Mouse (Mus musculus) neural tube, embryonic 15.5 days (tissue): Measurements from ENCODE around the gene Myh7. TPM values are rescaled to one million over a fixed set of nuclear protein-coding genes. Genes with fewer than 3 reads are reported as not detected.
"Not testable (repeated sequence)": the region's sequence is repeated elsewhere in the genome, so short reads cannot be mapped to it uniquely, and the experiment has no call there.

ENCODE experiments used
- ATAC-seq: fragments of 200-750 bp; cut with Nextera tagmentation; 2 replicates; pipeline ENCODE4 v1.8.0; 2017; ENCODE audit warnings: mild to moderate bottlenecking, moderate TSS enrichment, moderate library complexity; ENCODE audit not compliant: low FRiP score
- H3K27ac ChIP-seq: fragments of 300-500 bp; sonication (generic); replicated peaks from 2 replicates; pipeline ENCODE4 v1.5.1; 2015; ENCODE audit warnings: mild to moderate bottlenecking, inconsistent platforms
- H3K27me3 ChIP-seq: fragments of 300-500 bp; sonication (generic); replicated peaks from 2 replicates; pipeline ENCODE4 v1.6.1; 2015; ENCODE audit warnings: inconsistent platforms
- H3K36me3 ChIP-seq: fragments of 300-500 bp; sonication (generic); 2 replicates; pipeline ENCODE4 v1.6.1; 2015; ENCODE audit warnings: inconsistent platforms
- H3K4me1 ChIP-seq: fragments of 300-500 bp; sonication (generic); 2 replicates; pipeline ENCODE4 v1.6.1; 2015; ENCODE audit warnings: inconsistent platforms
- H3K4me2 ChIP-seq: fragments of 300-500 bp; sonication (generic); 2 replicates; pipeline ENCODE4 v1.6.1; 2015; ENCODE audit warnings: inconsistent platforms, mild to moderate bottlenecking, moderate library complexity
- H3K4me3 ChIP-seq: fragments of 300-500 bp; sonication (generic); replicated peaks from 2 replicates; pipeline ENCODE4 v1.5.1; 2015; ENCODE audit warnings: mild to moderate bottlenecking, inconsistent platforms
- H3K9ac ChIP-seq: fragments of 300-500 bp; sonication (generic); replicated peaks from 2 replicates; pipeline ENCODE4 v1.6.1; 2015; ENCODE audit warnings: mild to moderate bottlenecking, inconsistent platforms
- H3K9me3 ChIP-seq: fragments of 300-500 bp; sonication (generic); replicated peaks from 2 replicates; pipeline ENCODE4 v1.6.1; 2016; ENCODE audit warnings: inconsistent platforms
- WGBS: fragments of 180-500 bp; shearing (Covaris S2); methylation state at CpG from one replicate; pipeline ENCODE4 v1.1.7; 2015; ENCODE audit warnings: mixed read lengths; 5-methylcytosine and 5-hydroxymethylcytosine counted together
- polyA plus RNA-seq: library from polyadenylated mRNA; unstranded; fragments of >200 nt; fragmentation: Nextera tagmentation; extraction: Ambion mirVana; gene quantifications from 2 replicates; pipeline ENCODE4 v1.2.1, GENCODE M21; 2015

The Myh7 gene
- polyA plus RNA-seq, 1 experiment from 2014 or later, result 9.6 TPM

- Histone ChIP-seq H3K4me3 (no peak overlapping the region), H3K9me3 (no peaks in the 10 kb centered on the region), H3K27ac (no peak overlapping the region), H3K36me3 (no peaks in the 10 kb centered on the region), H3K4me1 (no peaks in the 10 kb centered on the region), H3K27me3 (no peaks in the 10 kb centered on the region), H3K4me2 (no peak overlapping the region), H3K9ac (no peak overlapping the region)
- WGBS, result 82% methylated on average over 15 of the region's 15 CpGs
- no peak for ATAC-seq
Measured at GRCm38 (mm10) chr14:54965044-54965443, 29.4 kb downstream of the Myh7 start.

- ATAC-seq, result no peak
- Histone ChIP-seq H3K27me3 (no peaks in the 10 kb centered on the region), H3K4me2 (no peak overlapping the region), H3K9me3 (no peaks in the 10 kb centered on the region), H3K4me1 (no peaks in the 10 kb centered on the region), H3K9ac (no peak overlapping the region), H3K4me3 (no peak overlapping the region), H3K27ac (no peak overlapping the region), H3K36me3 (no peaks in the 10 kb centered on the region)
- 92% methylated on average over 11 of the region's 11 CpGs for WGBS
Measured at GRCm38 (mm10) chr14:54963727-54964126, 30.7 kb downstream of the Myh7 start.

- H3K27ac ChIP-seq, result no peak overlapping the region
- H3K4me3 ChIP-seq, result no peak overlapping the region
- H3K4me2 ChIP-seq, result no peak overlapping the region
- H3K9ac ChIP-seq, result no peak overlapping the region
- H3K4me1 ChIP-seq, result no peaks in the 10 kb centered on the region
- no peaks in the 10 kb centered on the region for H3K36me3 ChIP-seq
- ATAC-seq, result no peak
- H3K9me3 ChIP-seq, result no peaks in the 10 kb centered on the region
- 89% methylated on average over 7 of the region's 7 CpGs for WGBS
- no peaks in the 10 kb centered on the region for H3K27me3 ChIP-seq
Measured at GRCm38 (mm10) chr14:54962714-54963113, 31.7 kb downstream of the Myh7 start.

- no peak overlapping the region for H3K4me3 ChIP-seq
Measured at GRCm38 (mm10) chr14:54961487-54961886, 32.9 kb downstream of the Myh7 start.

GRCm38 (mm10) chr14:54960769-54961168, 33.7 kb downstream of the Myh7 start:
- H3K36me3 ChIP-seq, result no peaks in the 10 kb centered on the region

More at GRCm38 (mm10) chr14:54961487-54961886, 32.9 kb downstream of the Myh7 start:
- no peaks in the 10 kb centered on the region for H3K36me3 ChIP-seq
- no peak for ATAC-seq
- no peak overlapping the region for H3K9ac ChIP-seq
- H3K27ac ChIP-seq, result no peak overlapping the region
- 87% methylated on average over 5 of the region's 5 CpGs for WGBS
- H3K27me3 ChIP-seq, result no peaks in the 10 kb centered on the region
- H3K4me1 ChIP-seq, result no peaks in the 10 kb centered on the region
- H3K9me3 ChIP-seq, result no peaks in the 10 kb centered on the region
- no peak overlapping the region for H3K4me2 ChIP-seq

GRCm38 (mm10) chr14:54959853-54960613, 34.4 kb downstream of the Myh7 start:
- H3K4me3 ChIP-seq, H3K4me1 ChIP-seq, H3K9ac ChIP-seq, H3K27me3 ChIP-seq, ATAC-seq, H3K9me3 ChIP-seq, H3K36me3 ChIP-seq, H3K4me2 ChIP-seq, H3K27ac ChIP-seq: not testable (repeated sequence)
- 96% methylated on average over 12 of the region's 12 CpGs for WGBS

More at GRCm38 (mm10) chr14:54960769-54961168, 33.7 kb downstream of the Myh7 start:
- Histone ChIP-seq H3K4me3 (no peak overlapping the region), H3K9ac (no peak overlapping the region), H3K9me3 (no peaks in the 10 kb centered on the region), H3K4me1 (no peaks in the 10 kb centered on the region), H3K27me3 (no peaks in the 10 kb centered on the region), H3K27ac (no peak overlapping the region), H3K4me2 (no peak overlapping the region)
- ATAC-seq, result no peak
- WGBS, result 74% methylated on average over 10 of the region's 10 CpGs

- Histone ChIP-seq H3K27ac (no peak overlapping the region), H3K9me3 (no peaks in the 10 kb centered on the region), H3K4me2 (no peak overlapping the region), H3K4me3 (no peak overlapping the region), H3K9ac (no peak overlapping the region), H3K27me3 (no peaks in the 10 kb centered on the region), H3K36me3 (no peaks in the 10 kb centered on the region), H3K4me1 (no peaks in the 10 kb centered on the region)
- no peak for ATAC-seq
- 96% methylated on average over 3 of the region's 3 CpGs for WGBS
Measured at GRCm38 (mm10) chr14:54959197-54959596, 35.2 kb downstream of the Myh7 start.

GRCm38 (mm10) chr14:54958503-54958902, 35.9 kb downstream of the Myh7 start:
- Histone ChIP-seq H3K27ac (no peak overlapping the region), H3K4me2 (no peak overlapping the region), H3K27me3 (no peaks in the 10 kb centered on the region), H3K9ac (no peak overlapping the region), H3K4me3 (no peak overlapping the region), H3K36me3 (no peaks in the 10 kb centered on the region), H3K9me3 (no peaks in the 10 kb centered on the region), H3K4me1 (no peaks in the 10 kb centered on the region)
- ATAC-seq, result no peak
- WGBS, result 82% methylated on average over 4 of the region's 4 CpGs

- Histone ChIP-seq H3K9me3 (no peaks in the 10 kb centered on the region), H3K4me2 (no peak overlapping the region), H3K27me3 (no peaks in the 10 kb centered on the region), H3K9ac (no peak overlapping the region), H3K4me1 (no peaks in the 10 kb centered on the region), H3K36me3 (no peaks in the 10 kb centered on the region), H3K27ac (no peak overlapping the region), H3K4me3 (no peak overlapping the region)
- WGBS, result 90% methylated on average over 9 of the region's 9 CpGs
- no peak for ATAC-seq
Measured at GRCm38 (mm10) chr14:54956533-54956932, 37.9 kb downstream of the Myh7 start.

- Histone ChIP-seq H3K9ac (no peak overlapping the region), H3K4me2 (no peak overlapping the region), H3K4me1 (no peaks in the 10 kb centered on the region), H3K9me3 (no peaks in the 10 kb centered on the region), H3K4me3 (no peak overlapping the region), H3K27ac (no peak overlapping the region), H3K36me3 (no peaks in the 10 kb centered on the region), H3K27me3 (no peaks in the 10 kb centered on the region)
- no peak for ATAC-seq
- WGBS, result 96% methylated on average over 3 of the region's 3 CpGs
Measured at GRCm38 (mm10) chr14:54955481-54955880, 38.9 kb downstream of the Myh7 start.

GRCm38 (mm10) chr14:54954474-54954873, 40.0 kb downstream of the Myh7 start:
- 83% methylated on average over 3 of the region's 3 CpGs for WGBS
- Histone ChIP-seq H3K9ac (no peak overlapping the region), H3K27me3 (no peaks in the 10 kb centered on the region), H3K27ac (no peak overlapping the region), H3K9me3 (no peaks in the 10 kb centered on the region), H3K36me3 (no peaks in the 10 kb centered on the region), H3K4me3 (no peak overlapping the region), H3K4me1 (no peaks in the 10 kb centered on the region), H3K4me2 (no peak overlapping the region)
- no peak for ATAC-seq

- Histone ChIP-seq H3K27me3 (no peaks in the 10 kb centered on the region), H3K4me1 (no peaks in the 10 kb centered on the region), H3K9ac (no peak overlapping the region), H3K9me3 (no peaks in the 10 kb centered on the region), H3K27ac (no peak overlapping the region), H3K36me3 (no peaks in the 10 kb centered on the region), H3K4me2 (no peak overlapping the region), H3K4me3 (no peak overlapping the region)
- WGBS, result 88% methylated on average over 8 of the region's 8 CpGs
- no peak for ATAC-seq
Measured at GRCm38 (mm10) chr14:54953664-54954206, 40.7 kb downstream of the Myh7 start.
